Mouse (Mus musculus) intestine, postnatal 0 days (tissue): ENCODE measurements at regions not wholly inside any gene's neighbourhood (a gene's known extent, or its start where the extent isn't known, plus 50 kb on each side); places are given as distances from the start of the nearest gene placed in this dataset.

Source experiments
- ATAC-seq: fragments of 200-750 bp; cut with Nextera tagmentation; 2 replicates; pipeline ENCODE4 v1.8.0; 2017; ENCODE audit warnings: mild to moderate bottlenecking, moderate TSS enrichment, moderate library complexity
- H3K27ac ChIP-seq: fragments of 300-500 bp; sonication (generic); 2 replicates; pipeline ENCODE4 v1.5.1; 2014; ENCODE audit warnings: mild to moderate bottlenecking, low read depth, low read length, moderate library complexity
- H3K27me3 ChIP-seq: fragments of 300-500 bp; sonication (generic); replicated peaks from 2 replicates; pipeline ENCODE4 v1.6.1; 2014; ENCODE audit warnings: low read length, mixed read lengths; ENCODE audit not compliant: control insufficient read depth, insufficient read depth
- H3K36me3 ChIP-seq: fragments of 300-500 bp; sonication (generic); 2 replicates; pipeline ENCODE4 v1.6.1; 2014; ENCODE audit warnings: mild to moderate bottlenecking, moderate library complexity; ENCODE audit not compliant: control insufficient read depth, insufficient read depth
- H3K4me1 ChIP-seq: fragments of 300-500 bp; sonication (generic); replicated peaks from 2 replicates; pipeline ENCODE4 v1.6.1; 2014; ENCODE audit warnings: antibody characterized with exemption, low read length, mixed read lengths; ENCODE audit not compliant: control insufficient read depth, insufficient read depth
- H3K4me2 ChIP-seq: fragments of 300-500 bp; sonication (generic); replicated peaks from 2 replicates; pipeline ENCODE4 v1.6.1; 2014; ENCODE audit warnings: low read depth, mild to moderate bottlenecking, moderate library complexity
- H3K4me3 ChIP-seq: fragments of 300-500 bp; sonication (generic); 2 replicates; pipeline ENCODE4 v1.5.1; 2014; ENCODE audit warnings: low read depth, low read length
- H3K9ac ChIP-seq: fragments of 300-500 bp; sonication (generic); 2 replicates; pipeline ENCODE4 v1.6.1; 2014; ENCODE audit warnings: mild to moderate bottlenecking, low read depth, low read length
- H3K9me3 ChIP-seq: fragments of 300-500 bp; sonication (generic); 2 replicates; pipeline ENCODE4 v1.6.1; 2016; ENCODE audit warnings: mixed run types; ENCODE audit not compliant: control insufficient read depth
- CTCF ChIP-seq: sonication (generic); IDR thresholded peaks from 2 replicates; pipeline ENCODE4 v1.5.1; 2016; ENCODE audit warnings: low read depth, mild to moderate bottlenecking, control low read depth, antibody characterized with exemption, moderate library complexity
- WGBS: fragments of 180-500 bp; shearing (Covaris S2); extraction: QIAGEN DNeasy Blood & Tissue Kit; methylation state at CpG from one replicate; pipeline ENCODE4 v1.1.7; 2014; 5-methylcytosine and 5-hydroxymethylcytosine counted together

- no peak for ATAC-seq
- Histone ChIP-seq H3K4me2 (no peak overlapping the region), H3K27ac (no peak overlapping the region), H3K9ac (no peak overlapping the region), H3K27me3 (no peaks in the 10 kb centered on the region), H3K36me3 (no peaks in the 10 kb centered on the region), H3K9me3 (no peaks in the 10 kb centered on the region), H3K4me3 (no peak overlapping the region), H3K4me1 (no peaks in the 10 kb centered on the region)
- WGBS = 63% methylated on average over 1 of the region's 1 CpGs
- no peak for TF ChIP-seq CTCF
Observed at GRCm38 (mm10) chr12:15649226-15649625, 167.5 kb downstream of the Trib2 start.

DNA sequence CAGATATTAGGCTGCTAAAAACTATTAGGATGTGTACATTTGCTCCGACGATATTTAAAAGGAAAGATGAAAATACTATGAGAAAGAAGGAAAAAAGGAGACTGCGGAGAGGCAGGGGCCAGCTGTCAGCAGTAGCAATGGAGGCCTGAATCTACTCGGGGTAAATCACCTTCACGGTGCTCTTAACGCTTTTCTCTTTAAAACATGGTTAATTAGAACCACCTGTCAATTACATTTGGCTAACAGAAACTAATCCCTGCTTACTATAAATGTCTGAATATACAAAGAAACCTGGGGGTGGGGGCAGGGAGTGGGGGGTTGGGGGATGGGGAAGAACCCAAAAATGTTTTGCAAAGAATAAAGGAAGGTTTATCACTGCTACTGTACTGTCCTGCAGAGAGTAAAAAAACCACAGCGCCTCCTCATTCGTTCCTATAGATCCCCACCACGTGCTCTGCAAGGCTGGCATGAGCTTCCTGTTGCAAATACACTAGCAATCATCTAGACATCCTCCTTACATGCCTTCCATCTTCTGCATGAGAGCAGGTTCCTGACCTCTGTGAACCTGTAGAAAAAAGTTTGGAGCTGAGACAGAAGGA, 172.5 kb downstream of the Trib2 start:
- TF ChIP-seq CTCF = no peak
- no peak overlapping the region for H3K9ac ChIP-seq
- H3K27me3 ChIP-seq = no peaks in the 10 kb centered on the region
- H3K4me2 ChIP-seq = no peak overlapping the region
- H3K4me1 ChIP-seq = no peaks in the 10 kb centered on the region
- no peaks in the 10 kb centered on the region for H3K9me3 ChIP-seq
- WGBS = 62% methylated on average over 9 of the region's 9 CpGs
- ATAC-seq = no peak
- H3K4me3 ChIP-seq = no peak overlapping the region
- no peaks in the 10 kb centered on the region for H3K36me3 ChIP-seq
- no peak overlapping the region for H3K27ac ChIP-seq

DNA sequence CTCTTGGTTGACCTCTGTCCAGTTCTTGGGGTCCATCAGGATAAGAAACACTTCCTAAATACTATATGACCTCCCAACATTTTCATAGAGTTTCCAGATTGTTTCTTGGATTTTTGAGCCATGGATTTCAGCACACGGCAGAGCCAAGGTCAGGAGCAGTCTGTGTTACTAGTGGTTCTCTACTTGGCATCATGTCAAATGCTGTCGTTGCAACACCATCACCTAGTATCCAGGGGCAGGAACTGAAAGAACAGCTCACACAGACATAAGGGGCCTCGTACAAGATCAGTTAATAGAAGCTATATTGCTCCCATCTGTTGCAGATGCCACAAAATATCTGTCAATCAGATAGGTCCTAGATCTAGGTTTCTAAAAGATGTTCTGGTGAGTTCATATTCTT, 173.1 kb downstream of the Trib2 start:
- Histone ChIP-seq H3K27ac (no peak overlapping the region), H3K9me3 (no peaks in the 10 kb centered on the region), H3K9ac (no peak overlapping the region), H3K4me3 (no peak overlapping the region), H3K27me3 (no peaks in the 10 kb centered on the region), H3K4me2 (no peak overlapping the region), H3K4me1 (no peaks in the 10 kb centered on the region), H3K36me3 (no peaks in the 10 kb centered on the region)
- TF ChIP-seq CTCF = no peak
- 46% methylated on average over 3 of the region's 3 CpGs for WGBS
- no peak for ATAC-seq

GRCm38 (mm10) chr12:15640320-15640719, 176.4 kb downstream of the Trib2 start:
- no peak for TF ChIP-seq CTCF
- 47% methylated on average over 5 of the region's 5 CpGs for WGBS
- H3K27ac ChIP-seq = no peak overlapping the region

GRCm38 (mm10) chr12:15629971-15630370, 186.8 kb downstream of the Trib2 start:
- H3K9ac ChIP-seq = no peak overlapping the region
- WGBS = 71% methylated on average over 3 of the region's 3 CpGs
- no peak for TF ChIP-seq CTCF
- no peaks in the 10 kb centered on the region for H3K36me3 ChIP-seq
- no peaks in the 10 kb centered on the region for H3K9me3 ChIP-seq
- H3K4me2 ChIP-seq = no peak overlapping the region
- H3K27me3 ChIP-seq = no peaks in the 10 kb centered on the region
- H3K4me1 ChIP-seq = no peaks in the 10 kb centered on the region
- H3K4me3 ChIP-seq = no peak overlapping the region
- no peak for ATAC-seq
- H3K27ac ChIP-seq = no peak overlapping the region

More at GRCm38 (mm10) chr12:15640320-15640719, 176.4 kb downstream of the Trib2 start:
- Histone ChIP-seq H3K4me2 (no peak overlapping the region), H3K9me3 (no peaks in the 10 kb centered on the region), H3K36me3 (no peaks in the 10 kb centered on the region), H3K27me3 (no peaks in the 10 kb centered on the region), H3K9ac (no peak overlapping the region), H3K4me3 (no peak overlapping the region), H3K4me1 (no peaks in the 10 kb centered on the region)
- ATAC-seq = no peak

- no peak overlapping the region for H3K9ac ChIP-seq
- H3K27me3 ChIP-seq = no peaks in the 10 kb centered on the region
- WGBS = 91% methylated on average over 2 of the region's 2 CpGs
- no peak overlapping the region for H3K27ac ChIP-seq
- no peak for TF ChIP-seq CTCF
- no peak overlapping the region for H3K4me3 ChIP-seq
- no peak overlapping the region for H3K4me2 ChIP-seq
- no peaks in the 10 kb centered on the region for H3K9me3 ChIP-seq
- ATAC-seq = no peak
- no peaks in the 10 kb centered on the region for H3K36me3 ChIP-seq
- H3K4me1 ChIP-seq = no peaks in the 10 kb centered on the region
Observed at GRCm38 (mm10) chr12:15619521-15619920, 197.2 kb downstream of the Trib2 start.

GRCm38 (mm10) chr12:15617312-15617711, 199.4 kb downstream of the Trib2 start:
- ATAC-seq = no peak
- no peak for TF ChIP-seq CTCF
- Histone ChIP-seq H3K4me2 (no peak overlapping the region), H3K27me3 (no peaks in the 10 kb centered on the region), H3K9ac (no peak overlapping the region), H3K4me1 (no peaks in the 10 kb centered on the region), H3K9me3 (no peaks in the 10 kb centered on the region), H3K4me3 (no peak overlapping the region), H3K36me3 (no peaks in the 10 kb centered on the region), H3K27ac (no peak overlapping the region)
- 53% methylated on average over 1 of the region's 1 CpGs for WGBS
